ENCODE assay signal across 10 mouse cellular contexts in genomic region chr11:88241468-88242301, GRCm38 (mm10). TPM values are rescaled to one million over a fixed set of nuclear protein-coding genes. Genes with fewer than 3 reads are reported as not detected.
DNase-seq lines count a peak whose midpoint lies in the region; ATAC-seq and TF ChIP-seq lines count a peak whose summit lies in the region.
"Had no signal": no experiment of that assay in that cellular context is flagged by ENCODE, and none has a peak within 500 bp of the region (broad histone marks: within the 10 kb centered on the region; RNA-seq: fewer than 3 reads in every experiment).

No protein-coding gene starts in this region.

- ATAC-seq in hindbrain, embryonic 16.5 days = no peak; the same call in 1 of the 2 replicates
- no peak; the same call in 1 of the 2 replicates for ATAC-seq in liver, embryonic 11.5 days (replicated peaks; ENCODE audit: low FRiP score)
- ATAC-seq in stomach, embryonic 15.5 days (ENCODE audit: insufficient read depth, low FRiP score, low read depth) = peak; percentile 60; the same call in 1 of the 2 replicates
- ATAC-seq in cerebellum, adult (ENCODE audit: insufficient number of reproducible peaks, low FRiP score, low TSS enrichment) = no peak
- ATAC-seq in CD4-positive, CD25-positive, alpha-beta regulatory T cell, adult 4 months = no peak

- no peak for TF ChIP-seq CTCF in liver, adult 2 months (IDR thresholded peaks at IDR 0.05; ENCODE audit: low read depth, low read length)

- no peaks in the 10 kb centered on the region for H3K9me3 ChIP-seq in hindbrain, embryonic 16.5 days (ENCODE audit: control insufficient read depth, low read length)
- no peaks in the 10 kb centered on the region for H3K9me3 ChIP-seq in liver, embryonic 11.5 days (ENCODE audit: control insufficient read depth, low read length)
- H3K9me3 ChIP-seq in stomach, embryonic 15.5 days = no peaks in the 10 kb centered on the region

- no peak overlapping the region for H3K4me2 ChIP-seq in hindbrain, embryonic 16.5 days (ENCODE audit: low read length)
- H3K4me2 ChIP-seq in liver, embryonic 11.5 days = no peak overlapping the region
- H3K4me2 ChIP-seq in stomach, embryonic 15.5 days = no peak overlapping the region

- no peak for TF ChIP-seq POLR2A in liver, adult 2 months (IDR thresholded peaks at IDR 0.05; ENCODE audit: extremely low read depth, insufficient read depth, low read length)

- no peaks in the 10 kb centered on the region for H3K27me3 ChIP-seq in liver, adult 2 months (ENCODE audit: control insufficient read depth, insufficient read depth, low read length)
- no peaks in the 10 kb centered on the region for H3K27me3 ChIP-seq in hindbrain, embryonic 16.5 days (replicated peaks; ENCODE audit: control insufficient read depth, insufficient read depth, low read length)
- H3K27me3 ChIP-seq in liver, embryonic 11.5 days (replicated peaks; ENCODE audit: control insufficient read depth, insufficient read depth, low read length) = no peaks in the 10 kb centered on the region
- no peaks in the 10 kb centered on the region for H3K27me3 ChIP-seq in stomach, embryonic 15.5 days (replicated peaks)

- peak; percentile 67 for DNase-seq in liver, adult 2 months (ENCODE audit: extremely low read depth, low read depth, low spot score)
- DNase-seq in liver = no peak
- DNase-seq in liver, embryonic 11.5 days (ENCODE audit: low spot score) = no peak
- no peak for DNase-seq in spleen, postnatal 4 days (ENCODE audit: low spot score in 2 of 2)
- DNase-seq: thymus, adult 18-20 months had no signal

- H3K4me1 ChIP-seq in liver, adult 2 months (ENCODE audit: control insufficient read depth, insufficient read depth, low read length) = peaks cover 4% of the 10 kb centered on the region; the same call in 1 of the 2 replicates
- peaks cover 12% of the 10 kb centered on the region for H3K4me1 ChIP-seq in hindbrain, embryonic 16.5 days (ENCODE audit: control insufficient read depth, insufficient read depth, low read depth, low read length)
- peaks cover 8% of the 10 kb centered on the region; the same call in 1 of the 2 replicates for H3K4me1 ChIP-seq in liver, embryonic 11.5 days (replicated peaks; ENCODE audit: control insufficient read depth, insufficient read depth, low read length)
- no peaks in the 10 kb centered on the region for H3K4me1 ChIP-seq in stomach, embryonic 15.5 days

- 62% methylated on average over 12 of the region's 12 CpGs for WGBS in liver, adult 2 months
- 35% methylated on average over 12 of the region's 12 CpGs for WGBS in hindbrain, embryonic 16.5 days
- WGBS in liver, embryonic 11.5 days = 58% methylated on average over 12 of the region's 12 CpGs
- 50% methylated on average over 12 of the region's 12 CpGs for WGBS in stomach, embryonic 15.5 days

- peak overlapping the region; percentile 39; the same call in 1 of the 2 replicates for H3K9ac ChIP-seq in liver, adult 2 months (ENCODE audit: low read depth, low read length)
- H3K9ac ChIP-seq in hindbrain, embryonic 16.5 days (ENCODE audit: low read depth, low read length) = no peak overlapping the region
- H3K9ac ChIP-seq in liver, embryonic 11.5 days (ENCODE audit: low read depth, low read length) = no peak overlapping the region
- no peak overlapping the region for H3K9ac ChIP-seq in stomach, embryonic 15.5 days

- no peaks in the 10 kb centered on the region for H3K79me2 ChIP-seq in liver, adult 2 months (ENCODE audit: control insufficient read depth, insufficient read depth, low read length)

- H3K36me3 ChIP-seq in liver, adult 2 months (ENCODE audit: control insufficient read depth, insufficient read depth, low read length) = no peaks in the 10 kb centered on the region
- no peaks in the 10 kb centered on the region for H3K36me3 ChIP-seq in hindbrain, embryonic 16.5 days (ENCODE audit: control insufficient read depth, insufficient read depth, low read length)
- no peaks in the 10 kb centered on the region for H3K36me3 ChIP-seq in liver, embryonic 11.5 days (ENCODE audit: control insufficient read depth, insufficient read depth, low read length)
- H3K36me3 ChIP-seq in stomach, embryonic 15.5 days = no peaks in the 10 kb centered on the region

- H3K4me3 ChIP-seq in liver, adult 2 months (ENCODE audit: insufficient read depth, low read depth, low read length) = no peak overlapping the region
- H3K4me3 ChIP-seq in hindbrain, embryonic 16.5 days (ENCODE audit: low read length) = no peak overlapping the region
- no peak overlapping the region for H3K4me3 ChIP-seq in liver, embryonic 11.5 days (ENCODE audit: low read depth, low read length)
- no peak overlapping the region for H3K4me3 ChIP-seq in stomach, embryonic 15.5 days (replicated peaks)

- no peak overlapping the region for H3K27ac ChIP-seq in liver, adult 2 months (replicated peaks; ENCODE audit: insufficient read depth, low read depth, low read length)
- H3K27ac ChIP-seq in hindbrain, embryonic 16.5 days (ENCODE audit: low read depth, low read length) = peak overlapping the region; percentile 0; the same call in 1 of the 2 replicates
- H3K27ac ChIP-seq in liver, embryonic 11.5 days (ENCODE audit: low read depth, low read length) = peak overlapping the region; percentile 23; the same call in 1 of the 2 replicates
- H3K27ac ChIP-seq in stomach, embryonic 15.5 days = no peak overlapping the region

RNA-seq across cellular contexts. Expression of gene Mrps23, which starts 37.5 kb away (rescaled TPM):
- total RNA-seq in liver, adult 2 months (2014; rRNA removed) = 21.6 and 24.2 TPM in 2 replicates
- polyA plus RNA-seq in liver, adult 2 months (2012; rRNA removed) = 28.8 and 37.8 TPM in 2 replicates
- polyA plus RNA-seq in hindbrain, embryonic 16.5 days (2015; fragmentation: Nextera tagmentation; extraction: Ambion mirVana) = 61.1 and 68.8 TPM in 2 replicates
- 73.7 and 79.5 TPM in 2 replicates for polyA plus RNA-seq in liver, embryonic 11.5 days (2014; fragmentation: Nextera tagmentation; extraction: Ambion mirVana)
- polyA plus RNA-seq in stomach, embryonic 15.5 days (2015; fragmentation: Nextera tagmentation; extraction: Ambion mirVana) = 52.8 and 59.5 TPM in 2 replicates
- 100 to 1,000 TPM in 1 of 2 experiments, 10 to 100 TPM in 1; 79.7 to 103 TPM for polyA plus RNA-seq in CD4-positive, CD25-positive, alpha-beta regulatory T cell, adult 4 months (2017; shearing (Covaris generic))

RNA-seq across cellular contexts. Expression of gene Ccdc182, which starts 52.2 kb away (rescaled TPM):
- not detected in 2 replicates for total RNA-seq in liver, adult 2 months (2014; rRNA removed)
- not detected in 2 replicates for polyA plus RNA-seq in liver, adult 2 months (2012; rRNA removed)
- 0.13 TPM in 1 of 2 replicates, not detected in the other for polyA plus RNA-seq in hindbrain, embryonic 16.5 days (2015; fragmentation: Nextera tagmentation; extraction: Ambion mirVana)
- not detected in 2 replicates for polyA plus RNA-seq in liver, embryonic 11.5 days (2014; fragmentation: Nextera tagmentation; extraction: Ambion mirVana)
- polyA plus RNA-seq in stomach, embryonic 15.5 days (2015; fragmentation: Nextera tagmentation; extraction: Ambion mirVana) = not detected in 2 replicates
- not detected for polyA plus RNA-seq in CD4-positive, CD25-positive, alpha-beta regulatory T cell, adult 4 months (2017; shearing (Covaris generic))
- polyA plus RNA-seq: heart, postnatal 0 days had no signal

Comparison
In these comparisons a context has a peak if more than half of its experiments do, and no peak if none do; other contexts are left out.
1. H3K27ac ChIP-seq: peak in hindbrain, embryonic 16.5 days (single experiment) and liver, embryonic 11.5 days (single experiment); none in liver, adult 2 months (single experiment) and stomach, embryonic 15.5 days (single experiment).